Mouse (Mus musculus) spleen, postnatal 10 days (tissue): ENCODE measurements around the gene Boll.

Experiments
- DNase-seq, 2 experiments: peaks; one replicate each; pipeline ENCODE4 v3.0.0; 2021 to 2022; ENCODE audit warnings: low spot score in 2 of 2

Boll gene

DNA sequence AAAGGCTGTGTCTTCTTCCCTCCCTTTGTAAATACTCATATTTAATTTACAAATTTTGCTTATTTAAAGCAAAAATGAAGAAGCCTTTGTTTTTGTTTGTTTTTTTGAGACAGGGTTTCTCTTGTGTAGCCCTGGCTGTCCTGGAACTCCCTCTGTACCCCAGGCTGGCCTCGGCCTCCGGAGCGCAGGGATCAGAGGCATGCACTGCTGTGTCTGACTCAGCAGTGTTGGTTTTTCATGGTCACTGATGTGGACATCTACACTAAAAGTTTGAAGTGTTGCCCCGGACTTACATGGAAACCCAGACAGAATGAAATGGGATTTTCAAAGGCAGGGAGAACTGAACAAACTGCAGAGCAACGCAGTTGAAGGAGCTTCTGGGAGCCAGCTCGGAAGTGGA lies 155.7 kb downstream of the Boll start:
- DNase-seq = no peak

DNA sequence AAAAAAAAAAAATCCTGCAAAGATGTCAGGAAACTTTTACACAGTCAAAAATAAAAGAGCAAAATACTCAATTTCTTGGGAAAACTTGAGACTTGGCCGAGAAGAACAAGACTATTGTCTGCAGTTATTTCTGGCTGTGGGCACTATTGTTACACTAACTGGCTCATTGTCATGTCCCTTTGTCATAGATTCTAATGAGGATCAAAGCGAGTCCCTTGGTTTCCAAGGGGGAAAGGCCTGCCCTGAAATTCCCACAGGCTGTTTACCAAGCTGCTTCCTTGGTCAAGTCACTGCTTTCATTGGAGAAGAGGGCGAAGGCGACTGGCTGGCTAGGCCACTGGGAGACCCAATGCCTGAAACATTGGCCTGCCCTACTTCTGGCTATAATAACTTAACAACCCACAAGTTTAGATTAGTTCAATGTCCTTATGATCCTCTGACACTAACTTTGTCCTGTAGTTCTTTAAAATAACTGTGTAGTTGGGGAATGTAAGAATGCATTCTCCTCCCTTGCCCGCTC lies 157.4 kb downstream of the Boll start:
- no peak for DNase-seq

DNA sequence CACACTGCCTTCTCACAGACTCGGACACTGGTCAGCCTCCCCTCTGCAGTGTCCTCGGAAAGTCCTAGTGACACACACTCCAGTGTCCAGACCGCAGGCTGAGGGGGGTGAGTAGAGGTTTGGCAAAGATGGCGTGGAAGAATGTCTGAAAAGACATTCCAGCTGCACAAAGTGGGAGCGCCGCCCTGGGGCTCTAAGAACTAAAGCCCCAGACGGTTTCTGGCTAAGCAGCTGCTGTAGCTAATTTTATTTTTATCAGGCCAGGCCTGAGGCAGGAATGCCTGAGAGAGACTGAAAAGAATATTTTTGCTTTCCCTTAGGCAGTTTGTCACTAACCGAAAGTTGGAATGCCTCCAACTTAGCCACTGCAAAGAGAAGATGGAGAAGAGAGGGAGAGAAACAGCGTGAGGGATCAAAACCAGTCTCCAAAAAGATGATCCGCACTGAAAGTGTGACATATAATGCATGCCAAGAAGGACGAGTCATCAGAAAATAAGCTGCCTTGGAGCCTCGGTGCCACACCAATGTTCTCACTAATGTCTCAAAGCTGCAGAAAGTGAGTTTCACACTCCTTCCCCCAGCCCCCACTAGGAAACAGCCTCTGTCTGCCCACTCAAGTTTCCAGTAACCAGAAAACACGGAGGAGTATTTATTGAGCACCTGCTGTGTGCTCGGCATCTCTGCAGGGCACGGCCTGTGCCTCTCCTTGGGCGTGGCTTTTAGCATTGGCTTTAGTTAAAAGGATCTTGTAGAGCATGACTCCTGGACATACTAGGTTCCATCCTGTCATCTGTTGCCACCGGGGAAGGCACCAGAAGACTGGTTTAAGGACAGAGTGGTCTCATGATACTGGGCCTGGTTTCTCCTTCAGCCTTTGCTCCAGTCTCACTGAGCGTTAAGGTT lies 161.2 kb downstream of the Boll start:
- no peak for DNase-seq

DNA sequence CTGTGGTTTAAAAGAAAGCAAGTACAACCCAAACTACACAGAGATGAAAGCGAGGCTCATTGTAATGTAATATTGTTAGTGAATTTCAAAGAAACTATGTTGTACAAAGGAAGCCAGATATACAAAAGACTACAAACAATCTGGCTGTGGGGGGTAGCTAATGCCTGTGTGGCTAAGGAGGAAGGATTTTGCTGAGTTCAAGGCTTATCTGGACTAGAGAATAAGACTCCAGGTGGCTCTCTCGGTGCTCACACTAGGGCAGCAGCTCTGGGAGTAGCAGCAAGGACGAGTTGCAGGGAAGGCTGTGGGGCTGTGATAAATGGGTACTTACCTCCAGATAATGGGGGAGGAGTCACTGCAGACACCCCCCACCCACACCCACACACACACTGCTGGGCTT lies 164.6 kb downstream of the Boll start:
- DNase-seq = no peak
